9 mouse cellular contexts compared by ENCODE assay signal in genomic region chr12:54985257-54986051, GRCm38 (mm10). TPM values are rescaled to one million over a fixed set of nuclear protein-coding genes. Genes with fewer than 3 reads are reported as not detected.
DNase-seq lines count a peak whose midpoint lies in the region; ATAC-seq and TF ChIP-seq lines count a peak whose summit lies in the region.
"Had no signal": no experiment of that assay in that cellular context is flagged by ENCODE, and none has a peak within 500 bp of the region (broad histone marks: within the 10 kb centered on the region; RNA-seq: fewer than 3 reads in every experiment).

No protein-coding gene starts in this region.

- H3K4me3 ChIP-seq in cerebellum, adult 2 months (replicated peaks; ENCODE audit: insufficient read depth, low read depth, low read length) = peak overlapping the region; percentile 54
- peak overlapping the region; percentile 93 for H3K4me3 ChIP-seq in hindbrain, embryonic 11.5 days (ENCODE audit: low read depth, low read length)
- H3K4me3 ChIP-seq in megakaryocyte, embryonic 14.5 days (replicated peaks) = peak overlapping the region; percentile 94

- 1% methylated on average over 112 of the region's 117 CpGs for WGBS in cerebellum, adult 2 months
- WGBS in hindbrain, embryonic 11.5 days = under 1% methylated on average over 86 of the region's 117 CpGs

- no peak for TF ChIP-seq POLR2A in cerebellum, adult 2 months (IDR thresholded peaks at IDR 0.05; ENCODE audit: borderline replicate concordance, insufficient read depth, low read length)

- no peak overlapping the region for H3K27ac ChIP-seq in cerebellum, adult 2 months (ENCODE audit: insufficient read depth, low read length)
- H3K27ac ChIP-seq in hindbrain, embryonic 11.5 days (ENCODE audit: low read depth, low read length) = peak overlapping the region; percentile 88

- ATAC-seq in hindbrain, embryonic 11.5 days (ENCODE audit: low FRiP score) = peak; percentile 67

- no peaks in the 10 kb centered on the region for H3K9me3 ChIP-seq in hindbrain, embryonic 11.5 days (ENCODE audit: control insufficient read depth, low read length)
- no peaks in the 10 kb centered on the region for H3K9me3 ChIP-seq in megakaryocyte, embryonic 14.5 days

- peak overlapping the region; percentile 92 for H3K4me2 ChIP-seq in hindbrain, embryonic 11.5 days (replicated peaks; ENCODE audit: low read depth, low read length)

- no peaks in the 10 kb centered on the region for H3K4me1 ChIP-seq in cerebellum, adult 2 months (ENCODE audit: control insufficient read depth, insufficient read depth, low read length)
- H3K4me1 ChIP-seq in hindbrain, embryonic 11.5 days (replicated peaks; ENCODE audit: control insufficient read depth, insufficient read depth, low read length) = no peaks in the 10 kb centered on the region
- H3K4me1 ChIP-seq in megakaryocyte, embryonic 14.5 days = peaks cover 42% of the 10 kb centered on the region

- peak; percentile 71 for DNase-seq in MN1 (ENCODE audit: low spot score)
- peak; percentile 42 to 56 for DNase-seq in cerebellum, adult 2 months
- peak; percentile 53 for DNase-seq in forelimb bud, embryonic 11.5 days (ENCODE audit: low read depth, low spot score)
- DNase-seq in hindbrain, embryonic 11.5 days (ENCODE audit: low spot score) = peak; percentile 76
- peak; percentile 17 to 39 for DNase-seq in layer of hippocampus, postnatal 36 days
- peak; percentile 42 for DNase-seq in right cerebral cortex, postnatal 14 days
- DNase-seq in urinary bladder, postnatal 25 days (ENCODE audit: low spot score) = peak; percentile 60

- peak overlapping the region; percentile 93 for H3K9ac ChIP-seq in hindbrain, embryonic 11.5 days (ENCODE audit: low read depth, low read length)

- H3K27me3 ChIP-seq in cerebellum, adult 2 months (ENCODE audit: control insufficient read depth, insufficient read depth, low read length) = no peaks in the 10 kb centered on the region
- no peaks in the 10 kb centered on the region for H3K27me3 ChIP-seq in hindbrain, embryonic 11.5 days (ENCODE audit: control insufficient read depth, insufficient read depth, low read length)
- H3K27me3 ChIP-seq in megakaryocyte, embryonic 14.5 days (replicated peaks) = no peaks in the 10 kb centered on the region

- TF ChIP-seq CTCF in cerebellum, adult 2 months (IDR thresholded peaks at IDR 0.05; ENCODE audit: borderline replicate concordance, insufficient read depth, low read depth, low read length) = no peak

- H3K36me3 ChIP-seq in hindbrain, embryonic 11.5 days (ENCODE audit: control insufficient read depth, insufficient read depth, low read length) = no peaks in the 10 kb centered on the region
- H3K36me3 ChIP-seq in megakaryocyte, embryonic 14.5 days (replicated peaks; ENCODE audit: low read length) = peaks cover 26% of the 10 kb centered on the region

RNA-seq across cellular contexts. Expression of gene Gm20403, which starts 0.9 kb away (rescaled TPM):
- polyA plus RNA-seq in cerebellum, adult 2 months (2012; rRNA removed) = not detected in 2 replicates
- not detected in 2 replicates for polyA plus RNA-seq in hindbrain, embryonic 11.5 days (2014; fragmentation: Nextera tagmentation; extraction: Ambion mirVana)
- total RNA-seq in layer of hippocampus, postnatal 36 days (2021) = not detected
- polyA plus RNA-seq in megakaryocyte, embryonic 14.5 days (2012; ENCODE audit: insufficient read depth, low replicate concordance) = not detected in 2 replicates
- total RNA-seq: layer of hippocampus, adult 8-10 months had no signal

RNA-seq across cellular contexts. Expression of gene Baz1a, which starts 28.7 kb away (rescaled TPM):
- 0.55 and 0.62 TPM in 2 replicates for polyA plus RNA-seq in cerebellum, adult 2 months (2012; rRNA removed)
- polyA plus RNA-seq in hindbrain, embryonic 11.5 days (2014; fragmentation: Nextera tagmentation; extraction: Ambion mirVana) = 29.0 and 42.1 TPM in 2 replicates
- total RNA-seq in layer of hippocampus, postnatal 36 days (2021) = 1 to 10 TPM; 1.1 to 2.3 TPM
- polyA plus RNA-seq in megakaryocyte, embryonic 14.5 days (2012; ENCODE audit: insufficient read depth, low replicate concordance) = 0.63 and 4.2 TPM in 2 replicates
